In genomic region chr6:119478560-119479342, GRCm38 (mm10) we compare ENCODE assay signal across 8 mouse cellular contexts. TPM values are rescaled to one million over a fixed set of nuclear protein-coding genes. Genes with fewer than 3 reads are reported as not detected.
DNase-seq lines count a peak whose midpoint lies in the region; ATAC-seq lines count a peak whose summit lies in the region.

No protein-coding gene starts in this region.

- peak; percentile 62 for ATAC-seq in inflammation-experienced regulatory T-cells, adult 6 months
- peak; percentile 48 for ATAC-seq in megakaryocyte-erythroid progenitor cell, adult 5-6 weeks (replicated peaks; ENCODE audit: low FRiP score, low TSS enrichment, poor library complexity, severe bottlenecking)

- intact Hi-C loops in gastrocnemius, postnatal 14 days (cut with DNase I; ENCODE audit: low total_unique reads) = no loop called here
- intact Hi-C loops in left cerebral cortex, postnatal 14 days (cut with DNase I) = no loop called here

- DNase-seq in adrenal gland, adult (ENCODE audit: inconsistent age in 2 of 2, low spot score in 1 of 2) = peak; percentile 92 to 98
- DNase-seq in embryo, embryonic 10.5 days (ENCODE audit: low spot score) = peak; percentile 94
- peak; percentile 88 for DNase-seq in gastrocnemius, postnatal 14 days
- peak; percentile 78 to 86 for DNase-seq in left cerebral cortex, postnatal 14 days (ENCODE audit: low spot score in 2 of 2)
- peak; percentile 88 for DNase-seq in right cerebral cortex, postnatal 14 days
- peak; percentile 81 for DNase-seq in urinary bladder, postnatal 25 days (ENCODE audit: low spot score)

RNA-seq across cellular contexts. Expression of gene Fbxl14, which starts 0.7 kb away (rescaled TPM):
- total RNA-seq in gastrocnemius, postnatal 14 days (2021) = 10 to 100 TPM in 1 of 2 experiments, 1 to 10 TPM in 1; 9.2 to 11.1 TPM
- 10 to 100 TPM; 13.8 to 15.1 (median 14.3) TPM for polyA plus RNA-seq in inflammation-experienced regulatory T-cells, adult 6 months (2017; shearing (Covaris generic))
- total RNA-seq in left cerebral cortex, postnatal 14 days (2021) = 10 to 100 TPM; 25.3 to 26.8 TPM
- total RNA-seq in megakaryocyte-erythroid progenitor cell, adult 5-6 weeks (2014; fragmentation: Nextera tagmentation) = 31.8 and 40.4 TPM in 2 replicates
- 39.9 and 41.0 TPM in 2 replicates for total RNA-seq in megakaryocyte-erythroid progenitor cell, adult 5-6 weeks (2017)

Comparison
In these comparisons a context has a peak if more than half of its experiments do, and no peak if none do; other contexts are left out.
1. Peak in every context shown above with its lines: DNase-seq and ATAC-seq.